Mouse (Mus musculus): ENCODE data around the gene Whrn. TPM values are rescaled to one million over a fixed set of nuclear protein-coding genes. Genes with fewer than 3 reads are reported as not detected.

Whrn gene
- polyA plus RNA-seq, 1 experiment from 2014 or later, result 1.9 TPM

GRCm38 (mm10) chr4:63494967-63495914, 550 bp downstream of the Whrn start:
- H3K9me3 ChIP-seq (ENCODE audit: low read length), result no peaks in the 10 kb centered on the region
- no peaks in the 10 kb centered on the region for H3K36me3 ChIP-seq (ENCODE audit: insufficient read depth, low read length)
- peak; percentile 72 for DNase-seq (ENCODE audit: low spot score)
- 0 out of 2 replicates have a peak, but pooled peaks cover 4% of the 10 kb centered on the region for H3K4me1 ChIP-seq (ENCODE audit: insufficient read depth, low read depth, low read length)
- peaks cover 13% of the 10 kb centered on the region; the same call in 1 of the 2 replicates for H3K27me3 ChIP-seq (replicated peaks; ENCODE audit: insufficient read depth, low read length)
- peak overlapping the region; percentile 58 for H3K4me3 ChIP-seq (ENCODE audit: low read depth, low read length)
- peak; percentile 79 for ATAC-seq
- H3K4me2 ChIP-seq (replicated peaks; ENCODE audit: low read depth, low read length), result peak overlapping the region; percentile 98
- peak overlapping the region; percentile 41; the same call in 1 of the 2 replicates for H3K9ac ChIP-seq (replicated peaks; ENCODE audit: low read depth)
- no peak overlapping the region for H3K27ac ChIP-seq (ENCODE audit: low read length)
- under 1% methylated on average over 55 of the region's 107 CpGs for WGBS
- no peak for TF ChIP-seq EP300 (IDR thresholded peaks at IDR 0.05)
- no peak for TF ChIP-seq CTCF (IDR thresholded peaks at IDR 0.05)

- 0 out of 2 replicates have a peak, but pooled peaks cover 4% of the 10 kb centered on the region for H3K4me1 ChIP-seq (ENCODE audit: insufficient read depth, low read depth, low read length)
- H3K9ac ChIP-seq (replicated peaks; ENCODE audit: low read depth), result no peak overlapping the region
- DNase-seq (ENCODE audit: low spot score), result no peak
- peak overlapping the region; percentile 98 for H3K4me2 ChIP-seq (replicated peaks; ENCODE audit: low read depth, low read length)
- H3K27ac ChIP-seq (ENCODE audit: low read length), result no peak overlapping the region
- 3% methylated on average over 41 of the region's 43 CpGs for WGBS
- ATAC-seq, result no peak; the same call in 1 of the 2 replicates
- TF ChIP-seq EP300 (IDR thresholded peaks at IDR 0.05) (no peak), CTCF (IDR thresholded peaks at IDR 0.05) (no peak)
- peak overlapping the region; percentile 58 for H3K4me3 ChIP-seq (ENCODE audit: low read depth, low read length)
- peaks cover 13% of the 10 kb centered on the region; the same call in 1 of the 2 replicates for H3K27me3 ChIP-seq (replicated peaks; ENCODE audit: insufficient read depth, low read length)
- H3K36me3 ChIP-seq (ENCODE audit: insufficient read depth, low read length), result no peaks in the 10 kb centered on the region
- H3K9me3 ChIP-seq (ENCODE audit: low read length), result no peaks in the 10 kb centered on the region
Observed at GRCm38 (mm10) chr4:63494401-63494966, 1.3 kb downstream of the Whrn start.

- Histone ChIP-seq H3K27ac (ENCODE audit: low read length) (no peak overlapping the region), H3K36me3 (ENCODE audit: insufficient read depth, low read length) (no peaks in the 10 kb centered on the region), H3K4me3 (ENCODE audit: low read depth, low read length) (no peak overlapping the region), H3K9ac (replicated peaks; ENCODE audit: low read depth) (no peak overlapping the region), H3K4me2 (replicated peaks; ENCODE audit: low read depth, low read length) (no peak overlapping the region), H3K4me1 (ENCODE audit: insufficient read depth, low read depth, low read length) (0 out of 2 replicates have a peak, but pooled peaks cover 4% of the 10 kb centered on the region), H3K27me3 (replicated peaks; ENCODE audit: insufficient read depth, low read length) (peaks cover 13% of the 10 kb centered on the region; the same call in 1 of the 2 replicates), H3K9me3 (ENCODE audit: low read length) (no peaks in the 10 kb centered on the region)
- ATAC-seq (no peak), DNase-seq (ENCODE audit: low spot score) (no peak)
- no peak for TF ChIP-seq EP300 (IDR thresholded peaks at IDR 0.05)
- TF ChIP-seq CTCF (IDR thresholded peaks at IDR 0.05), result no peak
- WGBS, result 63% methylated on average over 9 of the region's 9 CpGs
Observed at GRCm38 (mm10) chr4:63493351-63494121, 2.3 kb downstream of the Whrn start.

GRCm38 (mm10) chr4:63491521-63491920, 4.3 kb downstream of the Whrn start:
- no peak overlapping the region for H3K4me3 ChIP-seq (ENCODE audit: low read depth, low read length)
- no peak overlapping the region for H3K9ac ChIP-seq (replicated peaks; ENCODE audit: low read depth)
- no peaks in the 10 kb centered on the region for H3K36me3 ChIP-seq (ENCODE audit: insufficient read depth, low read length)
- H3K4me2 ChIP-seq (replicated peaks; ENCODE audit: low read depth, low read length), result no peak overlapping the region
- H3K9me3 ChIP-seq (ENCODE audit: low read length), result no peaks in the 10 kb centered on the region
- ATAC-seq, result no peak
- no peak for DNase-seq (ENCODE audit: low spot score)
- peaks cover 13% of the 10 kb centered on the region; the same call in 1 of the 2 replicates for H3K27me3 ChIP-seq (replicated peaks; ENCODE audit: insufficient read depth, low read length)
- no peak for TF ChIP-seq CTCF (IDR thresholded peaks at IDR 0.05)
- TF ChIP-seq EP300 (IDR thresholded peaks at IDR 0.05), result no peak
- 70% methylated on average over 6 of the region's 6 CpGs for WGBS
- no peak overlapping the region for H3K27ac ChIP-seq (ENCODE audit: low read length)
- 0 out of 2 replicates have a peak, but pooled peaks cover 4% of the 10 kb centered on the region for H3K4me1 ChIP-seq (ENCODE audit: insufficient read depth, low read depth, low read length)

GRCm38 (mm10) chr4:63490146-63490545, 5.6 kb downstream of the Whrn start:
- no peak overlapping the region for H3K4me2 ChIP-seq (replicated peaks; ENCODE audit: low read depth, low read length)
- no peak overlapping the region for H3K27ac ChIP-seq (ENCODE audit: low read length)
- 77% methylated on average over 3 of the region's 3 CpGs for WGBS
- no peak for DNase-seq (ENCODE audit: low spot score)
- peaks cover 10% of the 10 kb centered on the region; the same call in 1 of the 2 replicates for H3K27me3 ChIP-seq (replicated peaks; ENCODE audit: insufficient read depth, low read length)
- H3K9ac ChIP-seq (replicated peaks; ENCODE audit: low read depth), result no peak overlapping the region
- H3K36me3 ChIP-seq (ENCODE audit: insufficient read depth, low read length), result no peaks in the 10 kb centered on the region
- ATAC-seq, result no peak
- TF ChIP-seq CTCF (IDR thresholded peaks at IDR 0.05) (no peak), EP300 (IDR thresholded peaks at IDR 0.05) (no peak)
- no peaks in the 10 kb centered on the region for H3K9me3 ChIP-seq (ENCODE audit: low read length)
- no peak overlapping the region for H3K4me3 ChIP-seq (ENCODE audit: low read depth, low read length)
- no peaks in the 10 kb centered on the region for H3K4me1 ChIP-seq (ENCODE audit: insufficient read depth, low read depth, low read length)

All from lung, postnatal 0 days (tissue).